19 mouse cellular contexts compared by ENCODE assay signal in the genomic region with DNA sequence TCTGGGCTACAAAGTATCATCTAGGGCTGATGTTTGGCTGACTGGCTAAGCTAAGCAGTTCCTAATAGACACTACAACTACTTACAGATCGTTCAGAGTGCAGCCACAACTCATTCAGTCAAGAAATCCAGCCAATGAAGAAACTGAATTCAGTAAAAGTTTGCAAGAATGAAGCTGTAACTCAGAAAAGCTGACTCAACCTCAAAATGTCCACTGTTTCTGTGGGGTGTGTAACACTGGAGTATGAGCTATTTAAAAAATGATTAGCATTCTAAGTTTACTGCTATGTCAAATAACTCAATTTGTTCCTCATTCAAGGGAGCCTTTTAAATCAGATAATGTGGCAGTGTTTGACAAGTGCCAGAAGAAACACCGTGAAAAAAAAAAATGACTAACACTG.
DNase-seq lines count a peak whose midpoint lies in the region; ATAC-seq and TF ChIP-seq lines count a peak whose summit lies in the region.
"Had no signal": no experiment of that assay in that cellular context is flagged by ENCODE, and none has a peak within 500 bp of the region (broad histone marks: within the 10 kb centered on the region; RNA-seq: fewer than 3 reads in every experiment).

No protein-coding gene starts in this region.

- peaks cover 11% of the 10 kb centered on the region for H3K4me1 ChIP-seq in lung, embryonic 14.5 days (ENCODE audit: insufficient read depth)
- peaks cover 6% of the 10 kb centered on the region; the same call in 1 of the 2 replicates for H3K4me1 ChIP-seq in limb, embryonic 15.5 days
- no peaks in the 10 kb centered on the region for H3K4me1 ChIP-seq in kidney, embryonic 16.5 days (ENCODE audit: insufficient read depth, low read length)
- H3K4me1 ChIP-seq: embryonic facial prominence, embryonic 12.5 days; hindbrain, embryonic 12.5 days had no signal

- 0 out of 2 replicates have a peak, but pooled peaks have one; percentile 14 for ATAC-seq in lung, embryonic 14.5 days (ENCODE audit: insufficient read depth)
- ATAC-seq in limb, embryonic 15.5 days (ENCODE audit: insufficient number of reproducible peaks, low FRiP score, low TSS enrichment, low read depth): no peak
- ATAC-seq in kidney, embryonic 16.5 days (ENCODE audit: low FRiP score, low TSS enrichment): no peak
- ATAC-seq: forebrain, embryonic 14.5 days; hindbrain, embryonic 16.5 days; inflammation-experienced regulatory T-cells, adult 6 months had no signal

- no peak overlapping the region for H3K4me2 ChIP-seq in lung, embryonic 14.5 days
- no peak overlapping the region for H3K4me2 ChIP-seq in limb, embryonic 15.5 days
- no peak overlapping the region for H3K4me2 ChIP-seq in kidney, embryonic 16.5 days (replicated peaks; ENCODE audit: low read depth, low read length)
- H3K4me2 ChIP-seq: embryonic facial prominence, embryonic 12.5 days; heart, embryonic 12.5 days; hindbrain, embryonic 12.5 days had no signal

- 21% methylated on average over 2 of the region's 2 CpGs for WGBS in lung, embryonic 14.5 days
- WGBS in limb, embryonic 15.5 days: 44% methylated on average over 2 of the region's 2 CpGs
- WGBS in kidney, embryonic 16.5 days: 60% methylated on average over 2 of the region's 2 CpGs

- H3K4me3 ChIP-seq in gastrocnemius, adult 2 months: no peak overlapping the region
- H3K4me3 ChIP-seq in lung, embryonic 14.5 days (ENCODE audit: low read depth, low read length): no peak overlapping the region
- H3K4me3 ChIP-seq in limb, embryonic 15.5 days: no peak overlapping the region
- H3K4me3 ChIP-seq in kidney, embryonic 16.5 days (ENCODE audit: low read length): no peak overlapping the region
- H3K4me3 ChIP-seq: embryonic facial prominence, embryonic 12.5 days; heart, embryonic 12.5 days; hindbrain, embryonic 12.5 days had no signal

- intact Hi-C loops in gastrocnemius, adult 2 months (cut with DNase I): no loop called here
- intact Hi-C loops in gastrocnemius, postnatal 14 days (cut with DNase I; ENCODE audit: low total_unique reads): no loop called here

- H3K27me3 ChIP-seq in lung, embryonic 14.5 days (ENCODE audit: insufficient read depth, low read length): no peaks in the 10 kb centered on the region
- H3K27me3 ChIP-seq in limb, embryonic 15.5 days: no peaks in the 10 kb centered on the region
- H3K27me3 ChIP-seq in kidney, embryonic 16.5 days (ENCODE audit: insufficient read depth, low read length): peaks cover 3% of the 10 kb centered on the region
- H3K27me3 ChIP-seq: embryonic facial prominence, embryonic 12.5 days; heart, embryonic 12.5 days; hindbrain, embryonic 12.5 days had no signal

- TF ChIP-seq CTCF in gastrocnemius, adult 2 months (IDR thresholded peaks at IDR 0.05): no peak
- TF ChIP-seq CTCF in lung, embryonic 14.5 days (IDR thresholded peaks at IDR 0.05; ENCODE audit: low read depth): no peak

- no peak for DNase-seq in gastrocnemius, adult 2 months
- no peak for DNase-seq in gastrocnemius, postnatal 14 days
- DNase-seq in lung, embryonic 14.5 days: peak; percentile 41
- DNase-seq in lung, postnatal 36 days: no peak
- peak; percentile 63 for DNase-seq in Muller cell, postnatal 12 days (ENCODE audit: inconsistent ontology term)
- DNase-seq: adrenal gland, adult 8-10 months; adrenal gland, postnatal 36 days; cerebellum, adult 2 months; cerebellum, postnatal 10 days; embryo, embryonic 11 days; heart, postnatal 4 days had no signal

- H3K9me3 ChIP-seq in lung, embryonic 14.5 days (ENCODE audit: low read depth, low read length): no peaks in the 10 kb centered on the region
- H3K9me3 ChIP-seq in limb, embryonic 15.5 days: no peaks in the 10 kb centered on the region
- no peaks in the 10 kb centered on the region for H3K9me3 ChIP-seq in kidney, embryonic 16.5 days (ENCODE audit: low read length)
- H3K9me3 ChIP-seq: embryonic facial prominence, embryonic 12.5 days; heart, embryonic 12.5 days; hindbrain, embryonic 12.5 days had no signal

- H3K36me3 ChIP-seq in lung, embryonic 14.5 days (ENCODE audit: insufficient read depth): no peaks in the 10 kb centered on the region
- no peaks in the 10 kb centered on the region for H3K36me3 ChIP-seq in limb, embryonic 15.5 days
- H3K36me3 ChIP-seq in kidney, embryonic 16.5 days (ENCODE audit: insufficient read depth, low read length): no peaks in the 10 kb centered on the region
- H3K36me3 ChIP-seq: embryonic facial prominence, embryonic 12.5 days; heart, embryonic 12.5 days; hindbrain, embryonic 12.5 days had no signal

- H3K27ac ChIP-seq in gastrocnemius, adult 2 months: peak overlapping the region; percentile 83
- H3K27ac ChIP-seq in lung, embryonic 14.5 days (ENCODE audit: low read depth): no peak overlapping the region; the same call in 1 of the 2 replicates
- H3K27ac ChIP-seq in limb, embryonic 15.5 days: peak overlapping the region; percentile 13; the same call in 1 of the 2 replicates
- no peak overlapping the region for H3K27ac ChIP-seq in kidney, embryonic 16.5 days (ENCODE audit: low read length)
- H3K27ac ChIP-seq: embryonic facial prominence, embryonic 12.5 days; hindbrain, embryonic 12.5 days had no signal

- H3K9ac ChIP-seq in lung, embryonic 14.5 days: no peak overlapping the region
- no peak overlapping the region for H3K9ac ChIP-seq in limb, embryonic 15.5 days
- H3K9ac ChIP-seq in kidney, embryonic 16.5 days (replicated peaks; ENCODE audit: low read length): no peak overlapping the region
- H3K9ac ChIP-seq: embryonic facial prominence, embryonic 12.5 days; heart, embryonic 12.5 days; hindbrain, embryonic 12.5 days had no signal

Comparison
In these comparisons a context has a peak if more than half of its experiments do, and no peak if none do; other contexts are left out.
1. DNase-seq: peak in lung, embryonic 14.5 days (single experiment) and Muller cell, postnatal 12 days (single experiment); none in gastrocnemius, adult 2 months (single experiment), gastrocnemius, postnatal 14 days (single experiment) and lung, postnatal 36 days (single experiment).
2. H3K27ac ChIP-seq: peak in gastrocnemius, adult 2 months (single experiment) and limb, embryonic 15.5 days (single experiment); none in lung, embryonic 14.5 days (single experiment) and kidney, embryonic 16.5 days (single experiment).